Mouse (Mus musculus) midbrain, embryonic 14.5 days (tissue): Measurements from ENCODE around the gene Klf2. TPM values are rescaled to one million over a fixed set of nuclear protein-coding genes. Genes with fewer than 3 reads are reported as not detected.

Experiments
- ATAC-seq: fragments of 200-750 bp; cut with Nextera tagmentation; 2 replicates; pipeline ENCODE4 v1.8.0; 2017; ENCODE audit warnings: moderate number of reproducible peaks, moderate library complexity; ENCODE audit not compliant: low FRiP score, low TSS enrichment
- DNase-seq: peaks from one replicate; pipeline ENCODE4 v3.0.0-alpha.2; 2015
- H3K27ac ChIP-seq: fragments of 300-500 bp; sonication (generic); replicated peaks from 2 replicates; pipeline ENCODE4 v1.5.1; 2014; ENCODE audit warnings: mild to moderate bottlenecking, low read depth, low read length, moderate library complexity
- H3K27me3 ChIP-seq: fragments of 300-500 bp; sonication (generic); 2 replicates; pipeline ENCODE4 v1.6.1; 2014; ENCODE audit warnings: low read length, control low read depth, mixed read lengths; ENCODE audit not compliant: control insufficient read depth, insufficient read depth
- H3K36me3 ChIP-seq: fragments of 300-500 bp; sonication (generic); 2 replicates; pipeline ENCODE4 v1.6.1; 2014; ENCODE audit warnings: low read length, control low read depth; ENCODE audit not compliant: control insufficient read depth, insufficient read depth
- H3K4me1 ChIP-seq: fragments of 300-500 bp; sonication (generic); 2 replicates; pipeline ENCODE4 v1.6.1; 2014; ENCODE audit warnings: mild to moderate bottlenecking, antibody characterized with exemption, low read length, control low read depth; ENCODE audit not compliant: control insufficient read depth, insufficient read depth
- H3K4me2 ChIP-seq: fragments of 300-500 bp; sonication (generic); 2 replicates; pipeline ENCODE4 v1.6.1; 2014; ENCODE audit warnings: mild to moderate bottlenecking, low read length, moderate library complexity
- H3K4me3 ChIP-seq: fragments of 300-500 bp; sonication (generic); replicated peaks from 2 replicates; pipeline ENCODE4 v1.5.1; 2014; ENCODE audit warnings: low read depth, low read length
- H3K9ac ChIP-seq: fragments of 300-500 bp; sonication (generic); replicated peaks from 2 replicates; pipeline ENCODE4 v1.6.1; 2014; ENCODE audit warnings: mild to moderate bottlenecking, low read length, moderate library complexity
- H3K9me3 ChIP-seq: fragments of 300-500 bp; sonication (generic); 2 replicates; pipeline ENCODE4 v1.6.1; 2016; ENCODE audit warnings: low read length, control low read depth, mixed read lengths; ENCODE audit not compliant: control insufficient read depth
- WGBS: fragments of 180-500 bp; shearing (Covaris S2); extraction: QIAGEN DNeasy Blood & Tissue Kit; methylation state at CpG from one replicate; pipeline ENCODE4 v1.1.7; 2014; 5-methylcytosine and 5-hydroxymethylcytosine counted together
- polyA plus RNA-seq: library from polyadenylated mRNA; unstranded; fragments of >200 nt; fragmentation: Nextera tagmentation; extraction: Ambion mirVana; gene quantifications from 2 replicates; pipeline ENCODE4 v1.2.1, GENCODE M21; 2014

Klf2 gene
- polyA plus RNA-seq, 1 experiment from 2014 or later, result 5.7 TPM

GRCm38 (mm10) chr8:72300654-72301400 is 18.0 kb upstream of the Klf2 start:
- Histone ChIP-seq H3K4me1 (no peaks in the 10 kb centered on the region), H3K36me3 (no peaks in the 10 kb centered on the region), H3K4me2 (no peak overlapping the region), H3K9me3 (no peaks in the 10 kb centered on the region), H3K27ac (no peak overlapping the region), H3K27me3 (no peaks in the 10 kb centered on the region), H3K4me3 (no peak overlapping the region), H3K9ac (no peak overlapping the region)
- DNase-seq, result no peak
- 78% methylated on average over 9 of the region's 9 CpGs for WGBS
- ATAC-seq, result no peak

DNA sequence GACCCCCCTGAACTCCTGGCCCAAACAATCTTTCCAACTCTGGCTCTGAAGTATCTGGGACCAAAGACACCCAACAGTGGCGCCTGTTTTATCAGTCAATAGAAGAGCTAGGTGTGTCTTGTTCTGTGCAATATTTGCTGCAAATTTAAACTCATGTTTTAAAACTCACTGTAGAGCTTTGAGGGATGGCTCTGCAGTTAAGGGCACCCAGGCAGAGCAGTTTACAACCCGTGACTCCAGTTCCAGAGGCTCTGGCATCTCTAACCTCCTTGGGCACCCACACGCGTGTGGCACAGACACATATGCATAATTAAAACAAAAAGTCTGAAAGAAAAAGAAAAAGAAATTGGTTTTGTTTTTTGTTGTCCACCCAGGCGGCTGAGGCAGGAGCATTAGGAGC is 17.3 kb upstream of the Klf2 start:
- Histone ChIP-seq H3K4me3 (no peak overlapping the region), H3K27ac (no peak overlapping the region), H3K36me3 (no peaks in the 10 kb centered on the region), H3K4me2 (no peak overlapping the region), H3K9ac (no peak overlapping the region), H3K4me1 (no peaks in the 10 kb centered on the region), H3K9me3 (no peaks in the 10 kb centered on the region), H3K27me3 (no peaks in the 10 kb centered on the region)
- DNase-seq, result no peak
- 86% methylated on average over 5 of the region's 5 CpGs for WGBS
- no peak for ATAC-seq

GRCm38 (mm10) chr8:72302986-72303612 is 15.7 kb upstream of the Klf2 start:
- DNase-seq, result no peak
- H3K36me3 ChIP-seq, result no peaks in the 10 kb centered on the region
- H3K9me3 ChIP-seq, result no peaks in the 10 kb centered on the region
- WGBS, result 83% methylated on average over 8 of the region's 8 CpGs
- no peak overlapping the region for H3K4me3 ChIP-seq
- no peaks in the 10 kb centered on the region for H3K27me3 ChIP-seq
- no peak overlapping the region for H3K4me2 ChIP-seq
- no peak for ATAC-seq
- H3K27ac ChIP-seq, result no peak overlapping the region
- no peak overlapping the region for H3K9ac ChIP-seq
- no peaks in the 10 kb centered on the region for H3K4me1 ChIP-seq

GRCm38 (mm10) chr8:72303633-72304032 is 15.2 kb upstream of the Klf2 start:
- Histone ChIP-seq H3K9ac (no peak overlapping the region), H3K36me3 (no peaks in the 10 kb centered on the region), H3K4me1 (no peaks in the 10 kb centered on the region), H3K4me3 (no peak overlapping the region), H3K4me2 (no peak overlapping the region), H3K27me3 (no peaks in the 10 kb centered on the region), H3K27ac (no peak overlapping the region), H3K9me3 (no peaks in the 10 kb centered on the region)
- ATAC-seq (no peak), DNase-seq (no peak)
- WGBS, result 78% methylated on average over 8 of the region's 8 CpGs

DNA sequence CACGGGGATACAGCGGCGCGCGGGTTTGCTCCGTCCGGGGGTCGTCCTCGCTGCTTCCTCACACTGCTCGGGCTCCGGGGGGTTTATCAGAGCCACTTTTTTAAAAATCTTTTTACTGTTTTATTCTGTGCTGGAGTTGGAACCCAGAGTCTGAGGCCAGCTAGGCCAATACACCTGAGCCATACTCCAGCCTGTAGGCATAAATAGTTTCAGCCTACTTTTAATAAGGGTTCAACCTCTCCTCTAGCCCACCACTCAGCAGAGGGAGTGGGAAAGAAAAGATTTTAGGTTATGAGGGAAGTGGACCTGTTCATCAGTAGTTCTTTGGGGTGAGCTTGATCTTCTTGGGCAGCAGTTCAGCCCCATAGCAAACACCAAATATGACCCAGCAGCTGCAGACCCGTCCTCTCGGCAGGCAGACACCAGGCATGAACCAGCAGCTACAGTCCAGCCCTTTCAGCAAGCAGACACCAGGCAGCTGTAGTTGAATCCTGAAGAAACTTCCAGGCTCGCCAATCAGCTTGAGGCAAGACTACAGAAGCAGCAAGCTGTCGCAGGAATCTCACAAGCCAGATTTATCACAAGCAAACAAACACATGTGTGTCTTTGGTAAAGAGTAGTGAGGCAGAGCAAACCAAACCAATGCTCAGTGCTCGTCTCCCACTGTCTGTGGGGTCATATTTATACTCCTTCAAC is 13.5 kb upstream of the Klf2 start, which contains the start of gene Gm10282:
TSS of gene Gm10282 (minus strand) at position 51 of the 696 bp plus-strand sequence.
- ATAC-seq, result no peak
- no peak within 1 kb of the TSS for H3K27ac ChIP-seq
- H3K27me3 ChIP-seq, result no peaks in the 10 kb centered on the region
- no peak within 1 kb of the TSS for H3K4me3 ChIP-seq
- WGBS, result 73% methylated on average over 16 of the region's 16 CpGs
- no peaks in the 10 kb centered on the region for H3K9me3 ChIP-seq
- H3K9ac ChIP-seq, result no peak within 1 kb of the TSS
- no peak for DNase-seq
- no peak within 1 kb of the TSS for H3K4me2 ChIP-seq
- no peaks in the 10 kb centered on the region for H3K36me3 ChIP-seq
- H3K4me1 ChIP-seq, result no peaks in the 10 kb centered on the region

DNA sequence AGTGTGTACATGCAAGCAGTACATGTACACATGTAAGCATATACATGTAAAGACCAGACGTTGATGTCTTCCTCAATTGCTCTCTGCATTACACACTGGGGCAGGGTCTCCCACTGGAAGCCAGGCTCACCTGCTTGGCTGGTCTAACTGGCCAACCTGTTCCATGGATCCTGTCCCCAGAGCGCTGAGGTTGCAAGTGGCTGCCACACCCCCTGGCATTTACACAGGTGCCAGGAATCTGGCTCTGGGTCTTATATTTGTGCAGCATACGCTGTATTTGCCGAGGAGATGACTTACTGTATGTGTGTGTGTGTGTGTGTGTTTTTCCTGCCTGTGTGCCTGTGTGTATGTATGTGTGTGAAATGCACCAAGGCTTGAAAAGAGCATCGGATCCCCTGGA is 11.9 kb upstream of the Klf2 start:
- no peak for ATAC-seq
- Histone ChIP-seq H3K4me1 (no peaks in the 10 kb centered on the region), H3K27me3 (no peaks in the 10 kb centered on the region), H3K36me3 (no peaks in the 10 kb centered on the region), H3K9ac (no peak overlapping the region), H3K4me2 (no peak overlapping the region), H3K9me3 (no peaks in the 10 kb centered on the region), H3K4me3 (no peak overlapping the region), H3K27ac (no peak overlapping the region)
- 91% methylated on average over 5 of the region's 5 CpGs for WGBS
- DNase-seq, result no peak

DNA sequence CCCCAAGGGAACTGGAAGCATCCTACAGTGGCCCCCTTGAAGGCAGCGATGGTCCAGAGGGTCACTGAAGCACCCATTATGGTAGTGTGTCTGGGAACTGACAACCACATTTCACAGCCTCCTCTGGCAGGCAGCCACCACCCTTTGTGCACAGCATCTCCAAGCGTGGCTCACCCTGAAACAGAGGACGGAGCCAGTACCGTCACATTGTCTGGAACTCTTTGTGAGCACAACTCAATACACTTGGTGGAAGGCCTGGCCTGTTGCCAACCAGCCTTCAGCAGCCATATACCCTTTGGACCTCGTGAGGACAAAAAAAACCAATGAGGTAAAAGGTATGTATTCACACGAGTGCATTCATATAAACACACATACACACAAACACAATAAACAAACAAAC is 10.6 kb upstream of the Klf2 start:
- no peaks in the 10 kb centered on the region for H3K27me3 ChIP-seq
- no peaks in the 10 kb centered on the region for H3K4me1 ChIP-seq
- WGBS, result 44% methylated on average over 6 of the region's 6 CpGs
- no peaks in the 10 kb centered on the region for H3K9me3 ChIP-seq
- no peak overlapping the region for H3K27ac ChIP-seq
- no peak overlapping the region for H3K4me2 ChIP-seq
- H3K4me3 ChIP-seq, result no peak overlapping the region
- ATAC-seq (peak; percentile 40; the same call in 1 of the 2 replicates), DNase-seq (peak; percentile 40)
- H3K9ac ChIP-seq, result no peak overlapping the region
- H3K36me3 ChIP-seq, result no peaks in the 10 kb centered on the region

DNA sequence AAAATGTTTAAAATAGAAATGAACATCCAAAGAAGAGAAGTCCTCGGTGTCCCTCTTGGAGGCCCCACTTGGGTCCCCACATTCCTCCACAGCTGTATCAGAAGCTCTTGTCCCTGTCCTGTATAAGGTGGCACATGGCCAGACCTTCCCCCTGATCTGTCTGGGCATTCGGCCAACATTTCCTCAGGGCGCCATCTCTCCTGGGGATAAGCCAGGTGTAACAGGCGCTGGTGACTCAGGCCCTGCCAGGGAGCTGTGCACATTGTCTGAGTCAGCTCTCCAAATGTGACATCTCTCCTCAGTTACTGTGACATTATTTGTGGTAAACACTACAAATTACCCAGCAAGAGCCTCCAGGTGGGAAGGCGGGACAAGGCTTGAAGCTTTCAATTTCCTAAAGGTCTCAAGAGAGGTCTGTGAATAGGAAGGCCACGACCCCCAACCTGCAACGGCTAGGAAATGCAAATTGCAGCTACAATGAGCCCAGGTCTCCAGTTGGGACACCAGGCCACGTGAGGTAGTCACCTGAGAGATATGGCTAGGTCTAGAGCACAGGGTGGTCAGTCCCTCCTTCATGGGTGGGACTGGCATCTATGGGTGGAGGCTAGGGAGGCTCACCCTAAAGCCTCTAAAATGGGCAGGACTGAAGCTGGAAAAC is 7.9 kb upstream of the Klf2 start:
- DNase-seq (peak; percentile 49), ATAC-seq (no peak)
- H3K4me1 ChIP-seq, result no peaks in the 10 kb centered on the region

More for the DNA sequence above, 7.9 kb upstream of the Klf2 start:
- Histone ChIP-seq H3K9me3 (no peaks in the 10 kb centered on the region), H3K4me3 (no peak overlapping the region), H3K36me3 (no peaks in the 10 kb centered on the region), H3K27ac (no peak overlapping the region), H3K9ac (no peak overlapping the region), H3K4me2 (no peak overlapping the region), H3K27me3 (no peaks in the 10 kb centered on the region)
- WGBS, result 56% methylated on average over 8 of the region's 8 CpGs
